Mouse (Mus musculus) limb, embryonic 11.5 days (tissue): ENCODE measurements around the gene Serinc2. TPM values are rescaled to one million over a fixed set of nuclear protein-coding genes. Genes with fewer than 3 reads are reported as not detected.

ENCODE experiments used
- ATAC-seq: fragments of 200-750 bp; cut with Nextera tagmentation; 2 replicates; pipeline ENCODE4 v1.8.0; 2017; ENCODE audit warnings: low read depth; ENCODE audit not compliant: insufficient number of reproducible peaks, low FRiP score, low TSS enrichment
- DNase-seq: peaks from one replicate; pipeline ENCODE4 v3.0.0-alpha.2; 2015; ENCODE audit warnings: low spot score
- H3K27ac ChIP-seq: fragments of 300-500 bp; sonication (generic); replicated peaks from 2 replicates; pipeline ENCODE4 v1.5.1; 2014; ENCODE audit warnings: low read depth, mild to moderate bottlenecking, low read length
- H3K27me3 ChIP-seq: fragments of 300-500 bp; sonication (generic); 2 replicates; pipeline ENCODE4 v1.6.1; 2014; ENCODE audit warnings: mild to moderate bottlenecking, low read length, mixed read lengths; ENCODE audit not compliant: control insufficient read depth, insufficient read depth
- H3K36me3 ChIP-seq: fragments of 300-500 bp; sonication (generic); 2 replicates; pipeline ENCODE4 v1.6.1; 2014; ENCODE audit warnings: mild to moderate bottlenecking, low read length, moderate library complexity, mixed read lengths; ENCODE audit not compliant: control insufficient read depth, insufficient read depth
- H3K4me1 ChIP-seq: fragments of 300-500 bp; sonication (generic); 2 replicates; pipeline ENCODE4 v1.6.1; 2014; ENCODE audit warnings: low read length, mixed read lengths; ENCODE audit not compliant: control insufficient read depth, insufficient read depth
- H3K4me2 ChIP-seq: fragments of 300-500 bp; sonication (generic); 2 replicates; pipeline ENCODE4 v1.6.1; 2014; ENCODE audit warnings: low read depth, mild to moderate bottlenecking, moderate library complexity; ENCODE audit not compliant: severe bottlenecking
- H3K4me3 ChIP-seq: fragments of 300-500 bp; sonication (generic); 2 replicates; pipeline ENCODE4 v1.5.1; 2014; ENCODE audit warnings: low read depth, low read length
- H3K9ac ChIP-seq: fragments of 300-500 bp; sonication (generic); 2 replicates; pipeline ENCODE4 v1.6.1; 2014; ENCODE audit warnings: mild to moderate bottlenecking, low read length
- H3K9me3 ChIP-seq: fragments of 300-500 bp; sonication (generic); 2 replicates; pipeline ENCODE4 v1.6.1; 2016; ENCODE audit warnings: low read length; ENCODE audit not compliant: control insufficient read depth
- WGBS: fragments of 180-500 bp; shearing (Covaris S2); extraction: QIAGEN DNeasy Blood & Tissue Kit; methylation state at CpG from one replicate; pipeline ENCODE4 v1.1.7; 2014; 5-methylcytosine and 5-hydroxymethylcytosine counted together
- polyA plus RNA-seq: library from polyadenylated mRNA; unstranded; fragments of >200 nt; fragmentation: Nextera tagmentation; extraction: Ambion mirVana; gene quantifications from 2 replicates; pipeline ENCODE4 v1.2.1, GENCODE M21; 2014

Gene Serinc2
- polyA plus RNA-seq, 1 experiment from 2014 or later: 136 TPM

DNA sequence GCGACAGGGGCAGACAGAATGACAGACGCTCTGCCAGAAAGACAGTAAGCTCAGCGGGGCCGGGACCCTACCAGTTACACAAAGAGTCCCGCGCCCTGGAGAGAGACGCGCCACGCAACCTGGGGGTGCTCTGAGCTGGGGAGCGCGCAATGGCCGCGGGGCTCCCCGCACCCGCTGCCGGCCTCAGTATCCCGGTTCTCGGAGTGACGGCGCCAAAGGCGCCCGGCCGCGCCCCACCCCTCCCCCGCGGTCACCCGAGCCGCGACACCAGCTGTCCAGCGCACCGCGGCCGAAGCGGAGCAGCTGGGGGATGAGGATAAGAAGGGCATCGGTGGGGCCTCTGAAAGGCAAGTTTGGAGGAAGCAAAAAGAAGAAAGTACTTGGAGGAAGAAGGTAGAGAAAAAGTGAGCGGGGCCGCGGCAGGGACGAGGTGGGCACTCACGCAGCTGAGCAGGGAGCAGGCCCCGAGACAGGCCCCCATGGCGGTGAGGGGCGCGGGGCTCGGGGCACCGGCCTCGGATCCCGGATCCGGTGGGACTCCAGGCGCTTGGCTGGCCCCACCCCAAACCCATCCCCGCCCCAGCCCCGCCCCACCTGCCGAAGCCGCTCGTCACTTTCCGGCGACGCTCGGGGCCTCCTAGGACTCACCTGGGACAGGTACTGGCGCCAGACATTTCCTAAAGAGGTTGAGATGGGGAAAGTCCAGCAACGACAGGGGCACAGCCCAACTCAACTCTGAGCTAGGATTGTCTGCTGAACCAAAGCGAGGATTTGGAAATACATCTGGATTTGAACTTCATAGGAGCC is 3.8 kb downstream of the Serinc2 start:
- no peaks in the 10 kb centered on the region for H3K9me3 ChIP-seq
- peak overlapping the region; percentile 77 for H3K27ac ChIP-seq
- H3K36me3 ChIP-seq: no peaks in the 10 kb centered on the region
- H3K9ac ChIP-seq: peak overlapping the region; percentile 89
- peaks cover 6% of the 10 kb centered on the region; the same call in 1 of the 2 replicates for H3K4me1 ChIP-seq
- under 1% methylated on average over 56 of the region's 62 CpGs for WGBS
- peak overlapping the region; percentile 79 for H3K4me3 ChIP-seq
- peak overlapping the region; percentile 84 for H3K4me2 ChIP-seq
- DNase-seq: peak; percentile 69
- ATAC-seq: peak; percentile 36; the same call in 1 of the 2 replicates
- H3K27me3 ChIP-seq: 0 out of 2 replicates have a peak, but pooled peaks cover 5% of the 10 kb centered on the region

DNA sequence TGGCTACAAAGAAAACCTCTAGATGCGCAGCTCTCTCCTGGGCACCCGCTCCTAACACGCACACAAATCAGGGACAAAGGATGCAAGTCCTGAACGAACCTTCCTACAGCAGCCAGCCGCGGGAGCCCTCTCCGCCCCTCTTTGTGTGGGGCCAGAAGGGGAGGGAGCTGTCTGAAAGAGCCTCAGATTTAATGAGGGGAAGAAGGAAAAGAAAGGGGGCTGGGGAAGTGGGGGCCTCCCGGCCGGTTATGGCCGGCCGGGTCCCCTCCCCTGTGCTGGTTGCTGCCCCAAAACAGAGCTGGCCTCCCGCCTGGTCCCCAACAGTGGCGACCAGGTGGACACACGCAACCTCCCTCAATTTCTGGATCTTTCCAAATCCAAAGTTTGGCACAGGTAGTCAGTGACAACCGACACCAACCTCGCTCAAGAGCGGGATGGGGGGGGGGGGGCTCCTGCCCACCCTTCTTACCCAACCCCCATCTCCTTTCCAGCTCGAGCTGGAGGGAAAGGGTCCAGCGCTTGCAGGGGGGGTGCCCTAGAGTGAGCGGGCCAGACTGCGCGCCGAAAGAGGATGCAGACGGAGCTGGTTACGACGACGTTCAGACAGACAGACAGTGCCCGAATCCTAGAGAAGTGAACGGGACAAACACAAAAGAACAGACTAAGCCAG is 4.5 kb downstream of the Serinc2 start:
- H3K27me3 ChIP-seq: 0 out of 2 replicates have a peak, but pooled peaks cover 5% of the 10 kb centered on the region
- DNase-seq: peak; percentile 80

DNA sequence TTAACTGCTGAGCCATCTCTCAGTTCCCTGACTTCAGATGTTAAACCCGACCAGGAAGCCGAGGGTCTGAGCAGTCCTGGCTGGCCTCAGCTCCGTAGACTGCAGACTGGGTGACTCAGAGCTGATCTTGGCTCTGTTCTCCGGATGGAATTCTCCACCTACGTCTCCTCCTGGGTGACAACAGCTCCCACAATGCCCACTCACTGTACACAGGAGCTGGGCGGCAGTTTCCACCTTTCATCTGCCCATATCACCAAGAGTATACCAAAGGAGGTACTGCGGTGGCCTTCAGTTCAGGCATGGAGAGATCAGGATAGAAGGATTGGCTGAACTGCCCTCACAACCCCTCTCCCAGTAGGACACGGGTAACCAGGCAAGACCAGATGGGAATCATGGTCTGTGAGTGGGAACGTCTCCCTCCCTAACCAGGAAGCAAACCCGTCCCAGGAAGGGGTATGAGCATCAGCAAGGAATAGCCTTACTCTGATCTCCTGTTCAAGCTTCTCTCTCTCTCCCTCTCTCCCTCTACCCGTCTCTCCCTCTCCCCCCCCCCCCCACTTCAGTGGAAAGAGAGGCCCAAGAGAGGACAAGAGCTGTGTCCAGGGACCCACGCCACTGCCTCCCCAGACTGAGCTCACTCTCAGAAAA is 5.2 kb downstream of the Serinc2 start:
- ATAC-seq: peak; percentile 19; the same call in 1 of the 2 replicates
- H3K4me1 ChIP-seq: peaks cover 6% of the 10 kb centered on the region; the same call in 1 of the 2 replicates
- H3K27me3 ChIP-seq: 0 out of 2 replicates have a peak, but pooled peaks cover 5% of the 10 kb centered on the region
- H3K4me2 ChIP-seq: peak overlapping the region; percentile 84
- DNase-seq: peak; percentile 45
- H3K27ac ChIP-seq: peak overlapping the region; percentile 77
- WGBS: 16% methylated on average over 11 of the region's 12 CpGs
- no peaks in the 10 kb centered on the region for H3K9me3 ChIP-seq
- no peaks in the 10 kb centered on the region for H3K36me3 ChIP-seq
- peak overlapping the region; percentile 89 for H3K9ac ChIP-seq
- H3K4me3 ChIP-seq: peak overlapping the region; percentile 79

More for the DNA sequence above, 4.5 kb downstream of the Serinc2 start:
- Histone ChIP-seq H3K4me3 (peak overlapping the region; percentile 79), H3K9ac (peak overlapping the region; percentile 89), H3K4me1 (peaks cover 6% of the 10 kb centered on the region; the same call in 1 of the 2 replicates), H3K36me3 (no peaks in the 10 kb centered on the region), H3K27ac (peak overlapping the region; percentile 77), H3K9me3 (no peaks in the 10 kb centered on the region), H3K4me2 (peak overlapping the region; percentile 84)
- ATAC-seq: peak; percentile 72
- under 1% methylated on average over 28 of the region's 29 CpGs for WGBS

DNA sequence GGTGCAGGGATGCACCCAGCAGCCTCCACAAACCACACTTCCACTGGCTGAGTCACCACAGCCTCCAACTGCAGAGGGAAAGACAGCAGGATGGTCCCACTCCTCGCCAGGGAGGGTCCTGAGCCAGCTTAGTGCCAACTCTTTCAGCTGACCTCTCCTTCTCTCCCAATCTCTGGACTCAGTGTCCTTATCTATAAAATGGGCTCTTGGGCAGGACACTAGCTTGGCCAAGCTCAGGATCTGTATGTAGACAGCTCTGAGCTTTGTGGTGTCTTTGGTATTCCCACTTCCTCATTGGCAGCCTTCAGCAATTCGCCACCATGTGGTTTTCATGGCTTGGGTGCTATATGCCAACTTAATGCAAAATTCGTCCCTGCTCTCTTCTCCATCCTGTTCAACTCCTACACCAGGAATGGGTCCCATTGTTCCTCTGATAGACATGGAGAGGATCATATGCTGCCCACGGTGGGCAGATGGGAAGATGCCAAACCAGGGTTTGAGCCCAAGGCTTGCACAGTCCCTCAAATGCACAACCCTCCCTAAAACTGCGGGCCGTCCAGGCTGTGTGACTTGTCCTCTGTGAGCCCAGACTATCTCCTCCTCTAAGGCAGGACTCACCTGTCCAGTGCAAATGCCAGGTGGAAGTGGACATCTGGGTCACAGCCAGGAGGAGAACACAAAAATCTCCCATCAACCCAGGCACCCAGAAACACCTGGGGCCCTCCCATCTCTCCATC is 8.2 kb downstream of the Serinc2 start:
- Histone ChIP-seq H3K36me3 (no peaks in the 10 kb centered on the region), H3K9me3 (no peaks in the 10 kb centered on the region), H3K4me1 (peaks cover 14% of the 10 kb centered on the region; the same call in 1 of the 2 replicates), H3K27me3 (no peaks in the 10 kb centered on the region), H3K4me2 (no peak overlapping the region), H3K9ac (no peak overlapping the region), H3K4me3 (no peak overlapping the region), H3K27ac (no peak overlapping the region)
- no peak for ATAC-seq
- 86% methylated on average over 6 of the region's 6 CpGs for WGBS
- DNase-seq: no peak

DNA sequence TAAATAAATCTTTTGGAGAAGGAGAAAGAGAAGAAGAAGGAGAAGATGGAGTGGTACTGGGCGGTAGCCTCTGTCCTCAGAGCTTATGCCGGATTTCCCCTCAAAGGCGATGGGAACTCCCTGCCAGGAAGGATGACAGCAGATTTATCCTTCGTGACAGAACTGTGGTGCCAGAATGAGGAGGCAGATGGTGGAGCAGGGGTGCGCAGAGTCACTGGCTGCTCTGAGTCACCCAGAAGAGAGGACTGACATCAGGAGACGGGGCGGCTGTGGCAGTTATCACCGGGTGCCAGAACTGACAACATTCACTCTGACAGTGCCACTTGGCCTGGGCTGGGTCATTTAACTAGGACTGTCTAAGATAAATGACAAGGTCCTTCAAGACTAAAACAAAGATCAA is 8.9 kb downstream of the Serinc2 start:
- ATAC-seq: no peak
- no peaks in the 10 kb centered on the region for H3K27me3 ChIP-seq
- no peaks in the 10 kb centered on the region for H3K36me3 ChIP-seq
- no peak overlapping the region for H3K9ac ChIP-seq
- no peak overlapping the region for H3K4me2 ChIP-seq
- no peaks in the 10 kb centered on the region for H3K9me3 ChIP-seq
- no peak overlapping the region for H3K4me3 ChIP-seq
- 85% methylated on average over 8 of the region's 8 CpGs for WGBS
- H3K27ac ChIP-seq: no peak overlapping the region
- peaks cover 14% of the 10 kb centered on the region; the same call in 1 of the 2 replicates for H3K4me1 ChIP-seq
- DNase-seq: no peak

DNA sequence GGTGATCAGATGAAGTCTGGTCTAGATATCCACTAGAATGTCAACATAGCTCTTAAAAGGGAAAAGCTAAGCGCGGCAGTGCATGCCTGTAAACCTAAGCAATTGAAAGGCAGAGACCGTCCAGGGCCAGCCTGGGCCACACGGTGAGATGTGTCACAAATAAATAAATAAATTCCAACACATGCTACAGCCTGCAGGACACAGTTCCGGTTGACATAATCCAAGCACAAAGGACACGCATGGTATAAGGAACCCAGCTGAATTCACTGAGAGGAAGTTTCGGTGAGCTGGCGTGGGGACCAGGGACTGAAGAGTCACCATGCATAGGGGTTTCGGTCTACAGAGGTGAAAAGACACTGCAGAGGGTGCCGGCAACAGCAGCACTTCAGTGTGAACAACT is 10.3 kb downstream of the Serinc2 start:
- H3K4me2 ChIP-seq: no peak overlapping the region
- no peak overlapping the region for H3K4me3 ChIP-seq
- H3K9me3 ChIP-seq: no peaks in the 10 kb centered on the region
- H3K27me3 ChIP-seq: no peaks in the 10 kb centered on the region
- DNase-seq: no peak
- peaks cover 14% of the 10 kb centered on the region; the same call in 1 of the 2 replicates for H3K4me1 ChIP-seq
- no peak overlapping the region for H3K9ac ChIP-seq
- no peak for ATAC-seq
- WGBS: 90% methylated on average over 10 of the region's 10 CpGs
- no peak overlapping the region for H3K27ac ChIP-seq
- H3K36me3 ChIP-seq: no peaks in the 10 kb centered on the region

DNA sequence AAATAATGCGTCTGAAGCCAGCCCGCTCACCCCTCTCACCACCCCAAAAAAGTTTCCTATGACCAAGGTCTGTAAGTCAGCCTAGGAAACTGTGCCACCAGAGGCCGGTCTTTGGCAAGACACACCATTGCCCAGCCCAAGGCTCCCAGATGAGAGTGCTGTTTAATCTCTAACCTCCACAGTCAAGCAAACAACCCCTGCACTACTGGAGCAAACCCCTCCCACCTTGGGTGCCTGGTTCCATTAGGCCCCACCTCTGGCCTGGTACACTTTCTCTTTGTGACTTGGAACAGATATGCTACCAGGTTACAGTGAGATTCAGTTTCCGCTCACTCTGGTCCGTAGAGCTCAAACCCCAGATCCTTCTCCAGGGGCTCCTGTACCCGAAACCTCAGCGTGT is 11.9 kb downstream of the Serinc2 start:
- Histone ChIP-seq H3K4me1 (0 out of 2 replicates have a peak, but pooled peaks cover 11% of the 10 kb centered on the region), H3K36me3 (peaks cover 4% of the 10 kb centered on the region; the same call in 1 of the 2 replicates), H3K9me3 (no peaks in the 10 kb centered on the region), H3K9ac (peak overlapping the region; percentile 34; the same call in 1 of the 2 replicates), H3K4me2 (no peak overlapping the region), H3K27me3 (no peaks in the 10 kb centered on the region), H3K4me3 (no peak overlapping the region), H3K27ac (no peak overlapping the region)
- DNase-seq (no peak), ATAC-seq (no peak)
- WGBS: 80% methylated on average over 7 of the region's 7 CpGs
